Mouse (Mus musculus) c-Kit-positive CD71-negative TER-119-negative erythroid progenitor cells, embryonic 14.5 days (primary cell): ENCODE measurements around the gene Slc40a1.

Experiments
- DNase-seq: peaks from one replicate; pipeline ENCODE4 v3.0.0-alpha.2; 2013; ENCODE audit warnings: low read depth

Gene Slc40a1

GRCm38 (mm10) chr1:45883378-45883777, 42.9 kb downstream of the Slc40a1 start:
- no peak for DNase-seq

GRCm38 (mm10) chr1:45882076-45882475, 44.2 kb downstream of the Slc40a1 start:
- DNase-seq, result no peak

GRCm38 (mm10) chr1:45881228-45881832, 45.0 kb downstream of the Slc40a1 start:
- no peak for DNase-seq

GRCm38 (mm10) chr1:45877463-45877862, 48.9 kb downstream of the Slc40a1 start:
- no peak for DNase-seq

GRCm38 (mm10) chr1:45876450-45877198, 49.7 kb downstream of the Slc40a1 start:
- DNase-seq, result no peak

- no peak for DNase-seq
Observed at GRCm38 (mm10) chr1:45875640-45876039, 50.7 kb downstream of the Slc40a1 start.

- DNase-seq, result no peak
Observed at GRCm38 (mm10) chr1:45873250-45873649, 53.1 kb downstream of the Slc40a1 start.

- DNase-seq, result no peak
Observed at GRCm38 (mm10) chr1:45868479-45869137, 57.7 kb downstream of the Slc40a1 start.

GRCm38 (mm10) chr1:45868050-45868449, 58.3 kb downstream of the Slc40a1 start:
- DNase-seq, result no peak

GRCm38 (mm10) chr1:45866288-45867018, 59.9 kb downstream of the Slc40a1 start:
- DNase-seq, result no peak

GRCm38 (mm10) chr1:45865727-45866126, 60.6 kb downstream of the Slc40a1 start:
- no peak for DNase-seq

- DNase-seq, result no peak
Observed at GRCm38 (mm10) chr1:45865316-45865715, 61.0 kb downstream of the Slc40a1 start.

GRCm38 (mm10) chr1:45864564-45865014, 61.7 kb downstream of the Slc40a1 start:
- DNase-seq, result no peak

- no peak for DNase-seq
Observed at GRCm38 (mm10) chr1:45863641-45864040, 62.7 kb downstream of the Slc40a1 start.

GRCm38 (mm10) chr1:45861162-45861561, 65.2 kb downstream of the Slc40a1 start:
- DNase-seq, result no peak

- no peak for DNase-seq
Observed at GRCm38 (mm10) chr1:45860349-45860748, 66.0 kb downstream of the Slc40a1 start.
